Mouse (Mus musculus): ENCODE data around the gene Chodl. TPM values are rescaled to one million over a fixed set of nuclear protein-coding genes. Genes with fewer than 3 reads are reported as not detected.
A peak's percentile ranks its signal among the peaks of the same experiment; 100 is the strongest.

The Chodl gene
- total and polyA plus RNA-seq, 2 experiments from 2014 or later = 15.6 to 25.6 TPM

DNA sequence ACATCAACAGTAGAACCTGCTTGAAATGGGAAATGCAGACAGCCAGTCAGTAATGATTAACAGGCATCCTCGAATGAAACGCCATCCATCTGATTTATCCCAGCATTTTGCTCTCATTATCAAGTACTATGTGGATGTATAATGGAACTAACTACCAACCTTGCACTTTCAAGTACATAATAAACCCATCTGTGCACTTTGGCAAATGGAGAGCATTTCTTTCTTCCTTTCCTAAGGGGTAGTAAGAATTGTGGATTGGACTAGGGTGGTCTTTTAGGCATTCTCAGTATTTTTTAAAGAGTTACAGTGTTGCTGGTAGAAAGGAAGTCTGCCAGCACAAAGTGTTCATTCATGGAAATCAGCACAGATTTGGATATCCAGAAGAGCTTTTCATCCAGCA, 26.7 kb downstream of the Chodl start:
- DNase-seq (ENCODE audit: low spot score) (no peak), ATAC-seq (no peak)
- Histone ChIP-seq H3K27me3 (ENCODE audit: insufficient read depth, low read length) (no peaks in the 10 kb centered on the region), H3K9me3 (ENCODE audit: low read length) (no peaks in the 10 kb centered on the region), H3K4me2 (ENCODE audit: low read depth, low read length) (no peak overlapping the region), H3K9ac (replicated peaks; ENCODE audit: low read length) (no peak overlapping the region), H3K27ac (no peak overlapping the region), H3K4me3 (ENCODE audit: low read length) (no peak overlapping the region), H3K4me1 (ENCODE audit: insufficient read depth, low read length) (no peaks in the 10 kb centered on the region), H3K36me3 (ENCODE audit: insufficient read depth, low read length) (no peaks in the 10 kb centered on the region)
- TF ChIP-seq CTCF (IDR thresholded peaks at IDR 0.05; ENCODE audit: low read depth) = no peak
- 76% methylated on average over 2 of the region's 2 CpGs for WGBS

- ATAC-seq (no peak), DNase-seq (ENCODE audit: low spot score) (peak; percentile 80)
- Histone ChIP-seq H3K36me3 (ENCODE audit: insufficient read depth, low read length) (no peaks in the 10 kb centered on the region), H3K4me3 (ENCODE audit: low read length) (no peak overlapping the region), H3K4me2 (ENCODE audit: low read depth, low read length) (peak overlapping the region; percentile 10; the same call in 1 of the 2 replicates), H3K27me3 (ENCODE audit: insufficient read depth, low read length) (no peaks in the 10 kb centered on the region), H3K9ac (replicated peaks; ENCODE audit: low read length) (no peak overlapping the region), H3K9me3 (ENCODE audit: low read length) (no peaks in the 10 kb centered on the region), H3K4me1 (ENCODE audit: insufficient read depth, low read length) (no peaks in the 10 kb centered on the region), H3K27ac (no peak overlapping the region)
- peak; percentile 71 for TF ChIP-seq CTCF (IDR thresholded peaks at IDR 0.05; ENCODE audit: low read depth)
- 29% methylated on average over 13 of the region's 13 CpGs for WGBS
Measured at GRCm38 (mm10) chr16:78969091-78969731, 38.5 kb downstream of the Chodl start.

GRCm38 (mm10) chr16:78974099-78974498, 43.4 kb downstream of the Chodl start:
- no peak for ATAC-seq
- WGBS = 95% methylated on average over 13 of the region's 13 CpGs

GRCm38 (mm10) chr16:78976384-78976783, 45.6 kb downstream of the Chodl start:
- Histone ChIP-seq H3K4me2 (ENCODE audit: low read depth, low read length) (no peak overlapping the region), H3K27me3 (ENCODE audit: insufficient read depth, low read length) (no peaks in the 10 kb centered on the region), H3K36me3 (ENCODE audit: insufficient read depth, low read length) (no peaks in the 10 kb centered on the region), H3K4me3 (ENCODE audit: low read length) (no peak overlapping the region), H3K27ac (no peak overlapping the region), H3K9me3 (ENCODE audit: low read length) (no peaks in the 10 kb centered on the region), H3K4me1 (ENCODE audit: insufficient read depth, low read length) (no peaks in the 10 kb centered on the region), H3K9ac (replicated peaks; ENCODE audit: low read length) (no peak overlapping the region)
- DNase-seq (ENCODE audit: low spot score) (no peak), ATAC-seq (no peak)
- TF ChIP-seq CTCF (IDR thresholded peaks at IDR 0.05; ENCODE audit: low read depth) = no peak
- 81% methylated on average over 8 of the region's 8 CpGs for WGBS

More at GRCm38 (mm10) chr16:78974099-78974498, 43.4 kb downstream of the Chodl start:
- H3K27ac ChIP-seq = no peak overlapping the region
- no peaks in the 10 kb centered on the region for H3K27me3 ChIP-seq (ENCODE audit: insufficient read depth, low read length)
- no peak for TF ChIP-seq CTCF (IDR thresholded peaks at IDR 0.05; ENCODE audit: low read depth)
- DNase-seq (ENCODE audit: low spot score) = no peak
- no peaks in the 10 kb centered on the region for H3K4me1 ChIP-seq (ENCODE audit: insufficient read depth, low read length)
- no peak overlapping the region for H3K9ac ChIP-seq (replicated peaks; ENCODE audit: low read length)
- H3K4me3 ChIP-seq (ENCODE audit: low read length) = no peak overlapping the region
- no peak overlapping the region for H3K4me2 ChIP-seq (ENCODE audit: low read depth, low read length)
- H3K9me3 ChIP-seq (ENCODE audit: low read length) = no peaks in the 10 kb centered on the region
- no peaks in the 10 kb centered on the region for H3K36me3 ChIP-seq (ENCODE audit: insufficient read depth, low read length)

Other genes starting within 250 kb of the Chodl start
- gene Tmprss15, start 160.1 kb downstream of the Chodl start, total RNA-seq (2014; rRNA removed) = 0.04 and 0.16 TPM in 2 replicates
- 0.05 TPM in 1 of 2 replicates, not detected in the other for gene Tmprss15, start 160.1 kb downstream of the Chodl start, polyA plus RNA-seq (2015; fragmentation: Nextera tagmentation; extraction: Ambion mirVana)